Mouse (Mus musculus) kidney, adult 2 months (tissue): ENCODE data around the gene Olfr585.

ENCODE experiments used
- CTCF ChIP-seq: fragments of 200-500 bp; conservative IDR thresholded peaks from 2 replicates; pipeline ENCODE4 v1.5.1; 2011; ENCODE audit warnings: low read depth, mild to moderate bottlenecking, control low read depth, low read length, moderate library complexity, mixed read lengths; ENCODE audit not compliant: insufficient read depth, insufficient read length
- POLR2A ChIP-seq: fragments of 200-500 bp; IDR thresholded peaks from one replicate; pipeline ENCODE4 v1.6.1; 2011; ENCODE audit warnings: low read depth, low read length, control low read depth

DNA sequence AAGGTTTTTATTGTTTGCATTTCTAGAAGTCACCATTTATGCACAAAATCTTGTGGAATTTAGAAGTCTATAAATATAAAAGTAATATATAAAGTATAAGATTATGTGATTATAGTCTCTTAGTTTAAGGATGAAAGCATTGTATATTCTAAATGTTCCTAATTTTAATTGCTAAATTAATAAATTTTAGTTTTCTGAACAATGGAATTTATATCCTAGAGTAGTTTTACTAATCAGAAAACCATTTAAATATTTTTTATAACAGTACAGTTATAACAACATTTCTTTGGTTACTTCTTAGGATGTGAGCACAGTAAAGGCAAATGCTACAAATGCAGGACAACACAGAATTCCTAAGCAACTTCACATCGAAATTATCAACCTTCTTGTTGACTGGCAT lies at the start of gene Olfr585:
- TF ChIP-seq CTCF, result no peak
- no peak for TF ChIP-seq POLR2A
